Mouse (Mus musculus) lung, adult 2 months (tissue): Measurements from ENCODE around the gene Hmgb1. TPM values are rescaled to one million over a fixed set of nuclear protein-coding genes. Genes with fewer than 3 reads are reported as not detected.
A peak's percentile ranks its signal among the peaks of the same experiment; 100 is the strongest.

Source experiments
- DNase-seq: peaks from one replicate; pipeline ENCODE4 v3.0.0; 2022
- H3K4me1 ChIP-seq: fragments of 200-500 bp; 2 replicates; pipeline ENCODE4 v1.6.1; 2011; ENCODE audit warnings: low read length; ENCODE audit not compliant: control insufficient read depth, insufficient read depth
- H3K4me3 ChIP-seq: fragments of 200-500 bp; replicated peaks from 2 replicates; pipeline ENCODE3; 2011; ENCODE audit warnings: low read depth, mild to moderate bottlenecking, control low read depth, low read length; ENCODE audit errors: extremely low read depth
- CTCF ChIP-seq: fragments of 200-500 bp; IDR thresholded peaks from 2 replicates; pipeline ENCODE4 v1.5.1; 2011; ENCODE audit warnings: mild to moderate bottlenecking, low read length, control low read depth; ENCODE audit not compliant: insufficient read depth
- POLR2A ChIP-seq: fragments of 200-500 bp; IDR thresholded peaks from 2 replicates; pipeline ENCODE4 v1.6.1; 2011; ENCODE audit warnings: low read depth, mild to moderate bottlenecking, control low read depth, low read length, borderline replicate concordance; ENCODE audit errors: extremely low read depth
- WGBS: fragments of 180-500 bp; shearing (Covaris S2); methylation state at CpG from one replicate; pipeline ENCODE4 v1.1.7; 2018; 5-methylcytosine and 5-hydroxymethylcytosine counted together
- polyA plus RNA-seq: library from polyadenylated mRNA; depleted of rRNA; stranded (reverse); fragments of >200 nt; gene quantifications from 2 replicates; pipeline ENCODE4 v1.2.3, GENCODE M21; 2012

Gene Hmgb1
- polyA plus RNA-seq, 1 experiment, result 38.2 TPM

DNA sequence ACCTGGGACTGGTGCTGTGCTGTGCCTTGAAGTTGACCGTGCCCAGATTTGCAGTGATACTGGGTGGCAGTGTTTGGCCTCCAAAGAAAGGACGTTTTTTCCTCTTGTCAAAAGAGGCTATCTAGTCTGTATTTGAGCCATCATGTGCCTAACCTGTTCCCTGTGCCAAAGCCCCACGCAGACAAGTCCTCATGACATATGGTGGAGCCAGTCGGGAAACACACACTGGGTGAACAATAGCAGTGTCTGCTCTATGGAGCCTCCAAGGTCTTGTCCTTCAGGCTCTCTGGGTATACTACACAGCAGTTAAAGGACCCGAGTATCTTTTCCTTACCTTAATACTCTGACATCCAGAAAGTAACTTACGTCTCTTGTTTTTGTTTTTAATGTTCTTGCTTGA is 141.0 kb downstream of the Hmgb1 start:
- 85% methylated on average over 6 of the region's 6 CpGs for WGBS
- Histone ChIP-seq H3K4me1 (no peaks in the 10 kb centered on the region; the same call in none of the 2 replicates), H3K4me3 (no peak overlapping the region)
- no peak for DNase-seq
- TF ChIP-seq CTCF (no peak), POLR2A (no peak)

DNA sequence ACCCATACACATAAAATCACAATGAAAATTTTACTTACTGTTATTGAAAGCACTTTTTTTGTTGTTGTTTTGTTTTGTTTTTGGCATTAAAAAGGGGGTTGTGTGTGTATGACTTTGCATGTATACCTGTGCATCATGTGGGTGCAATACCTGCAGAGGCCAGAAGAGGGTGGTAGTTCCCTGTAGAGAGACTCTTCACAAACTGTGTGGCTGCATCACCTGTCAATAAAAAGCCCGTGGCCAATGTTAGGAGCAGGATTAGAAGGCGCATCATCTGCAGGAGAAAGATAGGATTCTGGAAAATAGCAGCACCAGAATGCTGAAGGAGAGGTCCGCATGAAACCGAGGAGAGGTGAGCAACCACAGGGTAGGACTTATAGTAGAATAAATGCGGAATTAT is 144.5 kb downstream of the Hmgb1 start:
- DNase-seq, result peak; percentile 19
- WGBS, result 81% methylated on average over 5 of the region's 5 CpGs
- TF ChIP-seq POLR2A, result no peak
- no peak; the same call in 1 of the 2 replicates for TF ChIP-seq CTCF
- H3K4me1 ChIP-seq, result no peaks in the 10 kb centered on the region
- no peak overlapping the region for H3K4me3 ChIP-seq

DNA sequence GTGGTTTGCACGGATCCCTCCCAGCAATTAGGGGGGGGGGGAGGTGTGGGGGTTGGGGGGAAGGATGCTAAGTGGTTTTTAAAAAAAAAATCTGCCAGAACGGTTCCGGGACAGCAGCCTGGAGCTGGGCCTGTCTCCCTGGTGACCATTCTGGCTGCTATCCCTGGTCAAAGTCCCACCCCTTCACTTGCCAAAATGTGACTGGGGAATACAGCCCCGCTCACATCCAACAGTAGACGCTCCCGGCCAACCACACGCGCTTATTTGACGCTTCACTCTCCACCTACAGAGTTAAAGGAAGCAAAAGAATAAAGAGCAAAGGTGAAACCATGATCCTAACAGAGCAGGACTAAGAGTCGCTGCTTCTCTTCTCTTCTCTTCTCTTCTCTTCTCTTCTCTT is 146.6 kb downstream of the Hmgb1 start:
- TF ChIP-seq CTCF (no peak), POLR2A (no peak)
- no peak for DNase-seq
- H3K4me3 ChIP-seq, result no peak overlapping the region
- no peaks in the 10 kb centered on the region for H3K4me1 ChIP-seq
- WGBS, result 32% methylated on average over 10 of the region's 10 CpGs

DNA sequence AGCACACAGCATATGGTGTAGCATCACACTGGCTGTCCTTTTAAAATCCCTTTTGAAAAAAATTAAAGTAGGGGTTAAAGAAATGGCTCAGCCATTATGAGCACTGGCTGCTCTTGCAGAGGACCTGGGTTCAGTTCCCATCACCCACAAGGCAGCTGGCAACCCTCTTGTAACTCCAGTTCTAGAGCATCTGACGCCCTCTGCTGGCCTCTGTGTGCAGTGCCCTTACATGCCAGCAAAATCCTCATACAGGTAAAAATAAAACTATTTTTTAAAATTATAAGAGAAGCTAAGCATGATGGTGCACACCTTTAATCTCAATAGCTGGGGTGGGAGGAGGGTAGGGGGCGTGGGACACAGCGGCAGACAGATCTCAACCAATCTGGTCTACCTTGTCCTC is 147.4 kb downstream of the Hmgb1 start:
- TF ChIP-seq POLR2A (no peak), CTCF (no peak)
- no peaks in the 10 kb centered on the region for H3K4me1 ChIP-seq
- WGBS, result 98% methylated on average over 3 of the region's 3 CpGs
- no peak for DNase-seq
- H3K4me3 ChIP-seq, result no peak overlapping the region

DNA sequence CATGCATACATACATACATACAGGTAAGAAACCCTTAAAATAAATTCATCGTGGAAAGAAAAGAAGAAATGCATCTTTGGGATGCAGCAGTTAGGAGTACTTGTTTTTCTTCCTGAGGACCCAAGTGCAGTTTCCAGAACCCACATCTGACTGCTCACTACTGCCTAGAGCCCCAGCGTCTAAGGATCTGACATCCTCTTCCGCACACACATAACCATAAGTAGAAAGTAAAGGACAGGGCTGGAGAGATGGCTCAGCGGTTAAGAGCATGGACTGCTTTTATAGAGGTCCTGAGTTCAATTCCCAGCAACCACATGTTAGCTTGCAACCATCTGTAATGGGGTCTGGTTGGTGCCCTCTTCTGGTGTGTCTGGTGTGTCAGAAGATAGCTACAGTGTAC is 151.9 kb downstream of the Hmgb1 start:
- Histone ChIP-seq H3K4me1 (no peaks in the 10 kb centered on the region; the same call in 1 of the 2 replicates), H3K4me3 (no peak overlapping the region)
- TF ChIP-seq POLR2A, result no peak
- WGBS, result 95% methylated on average over 4 of the region's 4 CpGs
- no peak for DNase-seq

DNA sequence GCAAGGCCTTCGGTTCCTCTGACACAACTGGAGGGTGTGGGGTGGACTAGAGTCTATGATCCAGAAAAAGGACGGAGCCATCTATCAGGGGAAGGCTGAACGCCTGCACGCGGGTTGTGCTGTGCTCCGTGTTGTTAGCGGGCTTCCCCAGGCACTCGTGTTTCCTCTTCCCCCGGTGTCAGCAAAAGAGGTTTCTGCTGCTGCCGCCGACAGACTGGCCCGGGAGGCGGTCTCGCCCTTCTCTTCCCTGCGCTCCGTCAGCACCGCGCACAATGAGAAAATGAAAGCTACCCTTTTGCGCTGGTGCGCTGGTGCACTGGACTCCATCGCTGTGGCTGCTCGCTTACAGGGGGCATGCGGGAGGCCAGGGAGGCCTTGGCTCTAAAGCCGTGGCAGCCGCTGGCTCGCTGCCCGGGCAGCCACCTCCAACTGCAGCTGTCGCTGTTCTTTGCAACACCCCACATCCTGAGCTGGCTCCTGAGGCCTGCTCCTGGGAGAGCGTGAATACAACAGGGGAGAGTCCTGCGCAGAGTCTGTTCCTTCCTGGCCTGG is 153.0 kb downstream of the Hmgb1 start:
- under 1% methylated on average over 30 of the region's 30 CpGs for WGBS
- Histone ChIP-seq H3K4me3 (peak overlapping the region; percentile 65), H3K4me1 (no peaks in the 10 kb centered on the region; the same call in 1 of the 2 replicates)
- TF ChIP-seq POLR2A (peak; percentile 74; the same call in 1 of the 2 replicates), CTCF (no peak)
- DNase-seq, result peak; percentile 63

DNA sequence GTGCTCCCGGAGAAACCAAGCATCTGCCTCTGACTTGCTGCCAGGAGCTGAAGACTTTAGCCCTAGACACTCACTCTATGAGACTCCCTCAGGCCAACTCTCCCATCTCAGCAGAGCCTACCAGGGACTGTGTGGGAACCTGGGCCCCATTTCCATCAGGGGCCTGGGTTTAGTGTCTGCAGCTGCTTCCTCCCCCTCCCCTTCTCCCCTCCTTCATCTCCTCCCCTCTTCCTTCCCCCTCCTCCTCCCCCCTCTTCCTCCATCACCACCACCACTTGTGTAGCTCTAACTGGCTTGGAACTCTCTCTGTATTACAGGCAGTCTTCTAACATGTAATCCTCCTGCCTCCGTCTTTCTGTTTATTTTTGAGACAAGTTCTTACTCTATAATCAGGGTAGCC is 154.2 kb downstream of the Hmgb1 start:
- no peak for DNase-seq
- 73% methylated on average over 2 of the region's 2 CpGs for WGBS

DNA sequence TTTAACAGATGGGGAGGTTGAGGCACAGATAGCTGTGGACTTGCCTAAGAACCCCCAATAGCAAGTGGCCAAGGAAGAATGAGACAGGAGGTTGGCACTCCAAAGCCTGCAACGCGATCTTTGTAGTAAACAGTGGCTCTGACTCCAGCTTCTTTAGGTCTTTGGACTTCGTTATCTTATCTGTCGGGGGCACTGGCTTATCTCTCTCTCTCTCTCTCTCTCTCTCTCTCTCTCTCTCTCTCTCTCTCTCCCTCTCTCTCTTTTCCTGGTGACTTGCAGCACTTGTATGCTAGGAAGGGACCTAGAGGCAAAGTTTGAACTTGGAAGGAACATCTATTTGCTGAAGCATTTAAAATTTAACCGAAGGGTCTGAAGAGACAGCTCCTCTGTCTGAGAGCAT is 155.9 kb downstream of the Hmgb1 start:
- no peaks in the 10 kb centered on the region; the same call in 1 of the 2 replicates for H3K4me1 ChIP-seq
- no peak overlapping the region for H3K4me3 ChIP-seq
- WGBS, result 69% methylated on average over 5 of the region's 5 CpGs
- no peak for DNase-seq
- TF ChIP-seq CTCF, result no peak
- TF ChIP-seq POLR2A, result no peak

More for the DNA sequence above, 154.2 kb downstream of the Hmgb1 start:
- Histone ChIP-seq H3K4me3 (no peak overlapping the region), H3K4me1 (no peaks in the 10 kb centered on the region; the same call in 1 of the 2 replicates)
- TF ChIP-seq CTCF, result no peak
- TF ChIP-seq POLR2A, result no peak

DNA sequence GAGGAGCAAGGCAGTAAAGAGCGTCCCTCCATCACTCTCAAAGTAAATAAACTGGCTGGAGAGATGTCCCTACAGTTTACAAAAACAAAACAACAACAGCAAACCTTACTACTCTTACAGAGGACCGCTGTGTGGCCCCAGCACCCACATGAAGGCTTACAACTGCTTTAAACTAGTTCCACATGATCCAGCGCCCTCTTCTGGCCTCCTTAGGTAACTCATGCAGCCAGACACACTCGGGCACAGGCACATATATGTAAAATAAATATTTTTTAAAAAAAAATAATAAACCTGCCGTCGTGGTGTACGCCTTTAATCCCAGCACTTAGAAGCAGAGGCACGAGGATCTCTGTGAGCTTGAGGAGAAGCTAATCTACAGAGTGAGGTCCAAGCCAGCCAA is 156.9 kb downstream of the Hmgb1 start:
- 77% methylated on average over 8 of the region's 8 CpGs for WGBS
- 0 out of 2 replicates have a peak, but pooled peaks have one; percentile 1 for TF ChIP-seq CTCF
- TF ChIP-seq POLR2A, result no peak
- H3K4me3 ChIP-seq, result no peak overlapping the region
- H3K4me1 ChIP-seq, result no peaks in the 10 kb centered on the region; the same call in 1 of the 2 replicates
- no peak for DNase-seq

DNA sequence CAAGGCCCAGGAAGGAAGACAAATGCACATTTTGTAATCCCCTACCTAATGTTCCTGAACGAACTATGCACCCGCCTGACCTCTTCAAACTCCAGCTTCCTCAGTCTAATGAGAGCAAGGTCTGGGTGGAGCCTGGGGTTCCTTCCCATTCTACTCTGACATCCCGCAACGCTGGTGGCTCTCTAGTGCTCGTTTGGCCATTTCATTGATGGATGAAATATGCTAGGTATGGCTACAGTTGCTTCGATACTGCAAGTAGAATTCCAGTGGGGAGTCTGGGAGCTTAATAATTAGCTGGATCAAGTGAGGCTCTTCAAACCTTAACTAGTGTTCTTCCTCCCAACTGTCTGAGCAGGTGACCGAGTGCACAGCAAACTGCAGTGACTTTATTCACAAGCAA is 163.2 kb downstream of the Hmgb1 start:
- no peak for TF ChIP-seq POLR2A
- TF ChIP-seq CTCF, result no peak
- H3K4me1 ChIP-seq, result peaks cover 3% of the 10 kb centered on the region
- no peak for DNase-seq
- WGBS, result 39% methylated on average over 7 of the region's 7 CpGs
- H3K4me3 ChIP-seq, result no peak overlapping the region

DNA sequence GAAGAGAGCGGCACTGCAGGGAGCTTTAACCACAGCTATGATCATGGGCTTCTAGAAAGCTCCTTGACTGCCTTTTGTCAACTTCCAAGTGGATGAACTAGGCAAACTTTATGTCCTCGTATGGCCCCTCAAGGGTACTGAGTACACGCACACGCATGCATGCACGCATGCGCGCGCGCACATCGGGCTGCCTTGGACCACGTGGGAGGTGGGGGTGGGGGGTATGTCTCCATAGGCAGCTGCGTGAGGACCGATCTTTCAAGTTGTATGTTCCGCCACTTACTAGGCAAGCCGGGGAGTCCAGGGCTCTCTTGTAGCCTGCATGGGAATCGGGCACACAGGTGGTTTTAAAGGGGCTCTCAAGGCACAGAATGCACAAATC is 163.6 kb downstream of the Hmgb1 start:
- 53% methylated on average over 16 of the region's 16 CpGs for WGBS
- TF ChIP-seq CTCF (no peak), POLR2A (no peak)
- DNase-seq, result no peak
- H3K4me3 ChIP-seq, result peak overlapping the region; percentile 19
- peaks cover 6% of the 10 kb centered on the region for H3K4me1 ChIP-seq
